Mouse (Mus musculus) frontal cortex, postnatal 14 days (tissue): Measurements from ENCODE around the gene Stk38.

ENCODE experiments used
- DNase-seq, 2 experiments: peaks; one replicate each; pipeline ENCODE4 v3.0.0; 2022; ENCODE audit warnings: low spot score in 2 of 2

Gene Stk38

GRCm38 (mm10) chr17:28954416-28954815, 53.4 kb downstream of the Stk38 start:
- no peak for DNase-seq

- no peak for DNase-seq
Measured at GRCm38 (mm10) chr17:28953251-28953650, 54.5 kb downstream of the Stk38 start.

- peak; percentile 81 to 85 for DNase-seq
Measured at GRCm38 (mm10) chr17:28951831-28952799, 55.7 kb downstream of the Stk38 start, which contains the start of gene Kctd20. Gene Kctd20 (plus strand): TSS chr17:28951950.

- DNase-seq: no peak
Measured at GRCm38 (mm10) chr17:28950751-28951150, 57.0 kb downstream of the Stk38 start.

DNA sequence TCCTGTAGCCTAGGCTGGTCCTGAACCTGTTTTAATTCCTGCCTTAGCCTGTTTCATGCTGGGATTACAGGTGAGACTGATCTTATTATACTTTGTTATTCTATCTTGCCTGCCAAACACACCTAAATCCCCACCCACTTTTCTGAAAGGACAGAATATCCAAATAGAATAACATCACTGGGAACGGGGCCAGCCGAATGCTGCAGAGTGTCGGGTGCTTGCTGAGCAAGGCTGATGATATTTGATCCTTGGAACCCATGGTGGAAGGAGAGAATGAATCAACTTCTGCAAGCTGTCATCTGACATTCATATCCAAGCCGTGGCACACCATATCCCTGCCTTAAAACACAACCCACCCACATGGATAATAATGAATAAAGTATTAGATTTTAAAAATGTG, 59.1 kb downstream of the Stk38 start:
- no peak for DNase-seq

DNA sequence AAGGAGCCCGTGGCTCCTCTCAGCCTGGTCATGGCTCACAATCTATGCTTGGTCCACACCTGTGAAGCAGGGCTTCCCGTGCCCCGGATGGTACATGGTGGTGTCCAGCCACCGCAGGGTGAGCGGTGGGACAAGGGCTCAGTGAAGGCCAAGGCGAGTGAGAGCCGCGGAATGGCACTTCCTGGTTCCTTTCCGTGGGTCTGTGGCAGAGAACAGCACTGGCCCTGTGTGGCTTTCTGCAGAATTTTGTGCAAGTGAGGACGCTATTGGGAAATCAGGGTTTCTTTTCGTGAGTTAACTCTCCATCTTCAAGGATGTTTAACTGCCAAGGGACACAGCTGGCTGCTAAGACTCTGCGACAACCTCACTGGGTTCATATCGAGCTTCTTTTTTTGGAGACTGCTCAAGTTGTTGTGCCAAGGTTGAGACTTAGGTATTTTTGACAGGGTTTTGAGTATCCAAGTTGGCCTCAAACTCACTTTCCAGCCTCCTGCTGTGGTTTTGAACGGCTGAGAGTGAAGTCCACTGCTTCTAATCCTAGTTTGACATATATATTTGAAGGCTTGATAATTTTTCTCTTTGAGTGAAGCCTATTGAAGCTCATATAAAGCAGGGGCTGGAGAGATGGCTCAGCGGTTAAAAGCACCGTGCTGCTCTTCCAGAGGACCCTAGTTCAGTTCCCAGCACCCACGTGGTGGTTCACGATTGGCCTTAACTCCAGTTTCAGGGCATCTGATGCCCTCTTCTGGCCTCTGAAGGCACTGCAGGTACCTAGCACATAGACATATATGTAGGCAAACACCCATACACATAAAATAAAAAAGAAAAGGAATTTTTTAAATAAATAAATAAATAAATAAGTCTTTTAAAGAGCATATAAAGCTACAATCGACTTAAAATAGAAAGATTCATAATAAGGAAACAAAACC, 60.5 kb downstream of the Stk38 start:
- DNase-seq: no peak

GRCm38 (mm10) chr17:28944481-28944880, 63.3 kb downstream of the Stk38 start:
- no peak for DNase-seq

- DNase-seq: no peak
Measured at GRCm38 (mm10) chr17:28943740-28944139, 64.1 kb downstream of the Stk38 start, which contains the start of gene Pxt1. Gene Pxt1 (minus strand): TSS chr17:28943840.

DNA sequence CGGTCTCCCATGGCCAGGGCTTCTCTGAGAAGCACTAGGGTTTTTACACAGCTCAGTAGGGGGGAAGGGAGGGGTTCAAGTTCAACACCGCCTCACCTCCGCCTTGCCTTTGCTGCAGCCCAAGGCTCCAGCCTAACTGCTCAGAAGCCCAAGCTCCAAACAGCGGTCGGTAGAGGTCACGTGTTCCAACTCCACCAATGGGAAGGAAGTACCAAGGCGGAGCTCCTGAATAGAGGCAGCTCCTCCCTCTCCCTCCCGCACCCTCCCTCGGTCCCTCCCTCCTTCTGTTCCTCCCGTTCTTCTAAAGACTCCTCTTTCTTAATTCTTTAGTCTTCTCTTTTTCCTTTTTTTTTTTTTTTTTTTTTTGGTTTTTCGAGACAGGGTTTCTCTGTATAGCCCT, 65.7 kb downstream of the Stk38 start:
- no peak for DNase-seq

- DNase-seq: no peak
Measured at GRCm38 (mm10) chr17:28940776-28941555, 66.8 kb downstream of the Stk38 start.

DNA sequence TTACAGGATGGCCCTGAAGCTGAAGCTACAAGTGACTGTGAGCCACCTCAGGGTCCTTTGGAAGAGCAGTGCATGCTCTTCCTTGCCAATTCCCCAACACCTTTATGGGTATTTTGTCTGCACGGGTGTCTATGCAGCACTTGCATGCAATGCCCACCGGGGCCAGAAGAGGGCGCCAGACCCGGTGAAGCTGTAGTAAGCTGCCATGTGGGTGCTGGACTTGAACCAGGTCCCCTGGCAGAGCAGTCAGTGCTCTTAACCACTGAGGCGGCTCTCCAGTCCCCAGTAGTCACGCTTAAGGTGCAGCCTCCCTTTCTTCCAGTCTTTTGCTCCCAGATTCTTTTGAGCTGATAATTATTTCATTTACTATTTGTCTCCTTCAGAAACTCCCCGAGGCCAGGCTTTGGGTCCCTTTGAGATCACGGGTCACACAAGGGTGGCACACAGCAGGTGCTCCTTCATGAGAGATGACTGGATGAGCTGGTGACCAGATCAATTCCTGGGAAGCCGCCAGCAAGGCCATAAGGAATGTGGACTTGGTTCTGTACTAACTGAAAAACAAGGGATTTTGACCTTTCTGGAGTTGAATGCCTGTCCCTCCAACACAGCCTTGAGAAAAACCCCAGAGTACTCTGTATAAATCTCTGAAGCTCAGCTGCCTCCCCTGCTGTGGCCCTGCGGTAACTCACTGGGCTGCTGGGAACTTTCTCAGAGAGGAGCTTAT, 71.0 kb downstream of the Stk38 start:
- no peak for DNase-seq

DNA sequence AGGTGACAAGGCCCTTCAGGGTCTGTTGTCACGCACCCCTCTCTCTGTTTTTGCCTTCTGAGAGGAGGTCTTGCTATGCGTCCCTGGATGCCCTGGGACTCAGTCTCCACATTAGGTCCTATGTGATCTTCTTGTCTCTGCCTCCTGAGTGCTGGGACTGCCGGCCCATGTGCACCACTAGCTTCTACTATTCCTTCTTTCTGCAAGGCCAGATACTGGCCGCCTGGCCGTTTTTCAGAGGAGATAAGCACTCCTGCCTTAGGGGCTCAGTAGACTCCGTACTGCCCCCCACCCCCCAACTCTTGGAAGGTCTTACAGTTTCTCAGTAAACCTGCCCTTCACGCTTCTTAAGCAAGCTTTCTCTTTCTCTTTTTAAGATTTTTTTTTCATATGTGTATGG, 71.7 kb downstream of the Stk38 start:
- DNase-seq: no peak

DNA sequence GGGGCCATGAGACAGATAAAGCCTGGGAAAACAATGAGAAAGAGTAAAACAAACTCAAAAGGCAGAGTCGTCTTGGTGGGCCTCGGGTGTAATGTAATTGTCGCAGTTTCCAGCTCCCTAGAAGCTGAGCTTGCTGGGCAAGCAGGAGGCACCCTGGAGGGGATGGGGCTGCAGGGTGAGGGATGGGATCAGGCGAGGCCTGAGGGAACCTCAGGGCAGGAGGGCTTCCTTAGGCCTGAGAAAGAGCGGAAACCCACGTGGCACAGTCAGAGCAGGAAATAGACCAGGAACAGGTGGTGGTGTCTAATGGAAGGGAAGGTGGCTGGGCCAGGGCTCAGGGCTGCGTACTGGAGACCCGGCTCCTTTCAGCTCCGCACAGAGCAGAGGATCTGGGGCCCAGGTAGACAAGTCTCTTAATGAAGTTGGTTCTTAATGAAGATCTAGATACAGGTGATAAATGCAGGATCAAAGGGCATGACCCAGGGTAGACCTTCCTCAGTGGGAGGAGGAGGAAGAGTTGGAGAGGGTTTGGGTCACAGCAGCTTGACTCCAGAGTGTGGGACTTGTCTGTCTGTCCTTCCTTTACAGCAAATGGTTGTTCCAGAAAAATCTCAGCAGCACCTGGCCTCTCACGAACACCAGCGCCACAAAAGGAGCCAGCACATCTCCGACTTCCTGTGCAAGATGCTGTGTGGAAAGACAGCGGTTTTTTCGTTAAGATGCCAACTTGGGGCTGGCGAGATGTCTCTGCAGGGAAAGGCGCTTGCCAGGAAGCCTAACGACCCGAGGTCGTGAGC, 73.5 kb downstream of the Stk38 start:
- DNase-seq: no peak

GRCm38 (mm10) chr17:28932274-28932673, 75.5 kb downstream of the Stk38 start:
- no peak for DNase-seq

DNA sequence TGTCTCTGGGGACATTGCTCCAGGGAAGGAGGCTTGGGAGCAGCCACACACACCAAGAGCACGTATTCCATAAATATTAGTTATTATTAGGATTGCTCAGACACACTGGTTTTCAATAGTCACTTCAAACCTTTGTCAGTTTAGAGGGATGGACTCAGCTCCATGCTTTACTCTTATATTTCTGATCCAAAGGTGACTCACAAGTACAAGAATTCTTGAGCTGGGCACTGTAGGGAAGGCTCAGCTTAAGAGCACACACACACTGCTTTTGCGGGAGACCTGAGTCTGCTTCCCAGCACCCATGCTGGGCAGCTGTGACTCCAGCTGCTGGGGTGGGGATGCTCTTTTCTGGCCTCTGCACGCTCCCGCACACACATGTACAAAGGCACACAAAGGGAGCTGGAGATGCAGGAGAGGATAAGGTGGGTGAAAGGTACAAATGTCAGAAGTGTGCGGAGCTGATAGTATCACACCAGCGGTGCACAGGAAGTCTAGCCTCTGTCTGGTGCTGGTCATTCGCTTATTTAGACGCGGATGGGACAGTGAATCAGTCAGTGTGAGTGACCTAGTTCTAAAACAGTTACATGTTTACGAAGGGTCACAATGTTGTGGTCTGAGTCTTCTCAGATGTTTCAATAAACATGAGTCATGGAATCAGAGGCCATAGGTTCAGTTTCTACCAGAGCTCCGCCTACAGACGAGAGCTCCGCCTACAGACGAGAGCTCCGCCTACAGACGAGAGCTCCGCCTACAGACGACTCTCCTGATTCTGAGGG, 76.2 kb downstream of the Stk38 start:
- DNase-seq: no peak

GRCm38 (mm10) chr17:28930392-28931074, 77.3 kb downstream of the Stk38 start:
- peak; percentile 33 to 50 for DNase-seq

DNA sequence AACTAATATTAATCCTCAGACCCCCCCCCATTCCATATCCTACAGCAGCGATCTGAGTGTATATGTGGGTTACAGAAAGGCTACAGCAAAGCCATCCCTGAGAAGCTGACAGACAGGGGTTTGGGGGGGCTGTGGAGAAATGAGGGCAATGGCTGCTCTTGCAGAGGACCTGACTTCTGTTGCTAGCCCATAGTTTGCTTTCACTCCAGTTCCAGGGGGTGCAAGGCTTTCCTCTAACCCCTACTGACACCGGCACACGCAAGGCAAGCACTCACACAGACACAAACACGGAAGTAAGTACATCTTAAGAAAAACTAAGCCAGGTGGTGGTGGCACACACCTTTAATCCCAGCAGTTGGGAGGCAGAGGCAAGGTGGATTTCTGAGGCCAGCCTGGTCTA, 78.4 kb downstream of the Stk38 start:
- DNase-seq: no peak

DNA sequence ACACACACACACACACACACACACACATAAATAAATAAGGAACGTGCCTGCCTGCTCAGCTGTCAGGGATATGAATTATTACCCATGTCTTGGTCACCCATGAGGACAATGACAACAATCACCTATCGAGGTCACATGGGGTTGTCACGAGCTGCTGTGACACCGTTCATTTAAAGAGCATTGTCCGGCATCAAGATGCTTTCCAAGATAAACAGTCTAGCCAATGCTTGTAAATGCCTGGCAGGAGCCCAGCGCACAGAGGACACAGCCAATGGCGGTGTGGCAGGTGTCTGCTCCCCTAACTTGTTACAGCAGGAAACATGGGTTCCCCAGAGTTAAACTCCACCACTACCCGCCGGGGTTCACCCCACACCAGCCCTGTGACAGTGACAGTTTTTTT, 79.8 kb downstream of the Stk38 start:
- DNase-seq: no peak
